Mouse (Mus musculus) intestine, postnatal 0 days (tissue): ENCODE measurements around the gene Gm39115. TPM values are rescaled to one million over a fixed set of nuclear protein-coding genes. Genes with fewer than 3 reads are reported as not detected.
"Not testable (repeated sequence)": the region's sequence is repeated elsewhere in the genome, so short reads cannot be mapped to it uniquely, and the experiment has no call there.

Source experiments
- ATAC-seq: fragments of 200-750 bp; cut with Nextera tagmentation; 2 replicates; pipeline ENCODE4 v1.8.0; 2017; ENCODE audit warnings: mild to moderate bottlenecking, moderate TSS enrichment, moderate library complexity
- H3K27ac ChIP-seq: fragments of 300-500 bp; sonication (generic); 2 replicates; pipeline ENCODE4 v1.5.1; 2014; ENCODE audit warnings: mild to moderate bottlenecking, low read depth, low read length, moderate library complexity
- H3K27me3 ChIP-seq: fragments of 300-500 bp; sonication (generic); replicated peaks from 2 replicates; pipeline ENCODE4 v1.6.1; 2014; ENCODE audit warnings: low read length, mixed read lengths; ENCODE audit not compliant: control insufficient read depth, insufficient read depth
- H3K36me3 ChIP-seq: fragments of 300-500 bp; sonication (generic); 2 replicates; pipeline ENCODE4 v1.6.1; 2014; ENCODE audit warnings: mild to moderate bottlenecking, moderate library complexity; ENCODE audit not compliant: control insufficient read depth, insufficient read depth
- H3K4me1 ChIP-seq: fragments of 300-500 bp; sonication (generic); replicated peaks from 2 replicates; pipeline ENCODE4 v1.6.1; 2014; ENCODE audit warnings: antibody characterized with exemption, low read length, mixed read lengths; ENCODE audit not compliant: control insufficient read depth, insufficient read depth
- H3K4me2 ChIP-seq: fragments of 300-500 bp; sonication (generic); replicated peaks from 2 replicates; pipeline ENCODE4 v1.6.1; 2014; ENCODE audit warnings: low read depth, mild to moderate bottlenecking, moderate library complexity
- H3K4me3 ChIP-seq: fragments of 300-500 bp; sonication (generic); 2 replicates; pipeline ENCODE4 v1.5.1; 2014; ENCODE audit warnings: low read depth, low read length
- H3K9ac ChIP-seq: fragments of 300-500 bp; sonication (generic); 2 replicates; pipeline ENCODE4 v1.6.1; 2014; ENCODE audit warnings: mild to moderate bottlenecking, low read depth, low read length
- H3K9me3 ChIP-seq: fragments of 300-500 bp; sonication (generic); 2 replicates; pipeline ENCODE4 v1.6.1; 2016; ENCODE audit warnings: mixed run types; ENCODE audit not compliant: control insufficient read depth
- CTCF ChIP-seq: sonication (generic); IDR thresholded peaks from 2 replicates; pipeline ENCODE4 v1.5.1; 2016; ENCODE audit warnings: low read depth, mild to moderate bottlenecking, control low read depth, antibody characterized with exemption, moderate library complexity
- WGBS: fragments of 180-500 bp; shearing (Covaris S2); extraction: QIAGEN DNeasy Blood & Tissue Kit; methylation state at CpG from one replicate; pipeline ENCODE4 v1.1.7; 2014; 5-methylcytosine and 5-hydroxymethylcytosine counted together
- polyA plus RNA-seq: library from polyadenylated mRNA; unstranded; fragments of >200 nt; fragmentation: Nextera tagmentation; extraction: Ambion mirVana; gene quantifications from 2 replicates; pipeline ENCODE4 v1.2.1, GENCODE M21; 2015

The Gm39115 gene
- polyA plus RNA-seq, 1 experiment from 2014 or later = not detected

GRCm38 (mm10) chr7:142155308-142155707 is 19.5 kb upstream of the Gm39115 start:
- no peak for TF ChIP-seq CTCF
- Histone ChIP-seq H3K4me1 (no peaks in the 10 kb centered on the region), H3K27me3 (no peaks in the 10 kb centered on the region), H3K9me3 (no peaks in the 10 kb centered on the region), H3K9ac (no peak overlapping the region), H3K27ac (no peak overlapping the region), H3K4me3 (no peak overlapping the region), H3K36me3 (no peaks in the 10 kb centered on the region), H3K4me2 (no peak overlapping the region)
- no peak for ATAC-seq
- 21% methylated on average over 1 of the region's 1 CpGs for WGBS

DNA sequence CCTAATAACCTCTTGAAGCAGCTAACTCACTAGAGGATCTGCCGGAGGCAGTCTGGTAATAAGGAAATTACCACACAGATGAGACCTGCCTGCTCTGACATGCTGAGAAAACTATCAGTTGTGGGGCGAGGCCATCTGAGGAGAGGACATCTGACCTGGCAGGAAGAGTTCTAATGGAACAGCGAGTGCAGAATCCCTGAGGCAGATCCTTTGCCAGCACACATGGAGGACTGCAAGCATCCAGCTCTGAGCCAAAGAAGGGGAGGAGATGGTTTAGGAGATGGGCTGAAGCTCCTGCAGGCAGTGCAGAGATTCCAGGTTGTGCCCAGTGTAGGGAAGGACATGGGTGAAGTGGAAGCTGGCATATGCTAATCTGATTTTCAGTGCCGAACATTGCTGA is 16.4 kb upstream of the Gm39115 start:
- Histone ChIP-seq H3K9ac (no peak overlapping the region), H3K9me3 (no peaks in the 10 kb centered on the region), H3K4me3 (no peak overlapping the region), H3K27me3 (no peaks in the 10 kb centered on the region), H3K4me1 (no peaks in the 10 kb centered on the region), H3K27ac (no peak overlapping the region), H3K36me3 (no peaks in the 10 kb centered on the region), H3K4me2 (no peak overlapping the region)
- no peak for ATAC-seq
- no peak for TF ChIP-seq CTCF
- WGBS = 72% methylated on average over 4 of the region's 4 CpGs

DNA sequence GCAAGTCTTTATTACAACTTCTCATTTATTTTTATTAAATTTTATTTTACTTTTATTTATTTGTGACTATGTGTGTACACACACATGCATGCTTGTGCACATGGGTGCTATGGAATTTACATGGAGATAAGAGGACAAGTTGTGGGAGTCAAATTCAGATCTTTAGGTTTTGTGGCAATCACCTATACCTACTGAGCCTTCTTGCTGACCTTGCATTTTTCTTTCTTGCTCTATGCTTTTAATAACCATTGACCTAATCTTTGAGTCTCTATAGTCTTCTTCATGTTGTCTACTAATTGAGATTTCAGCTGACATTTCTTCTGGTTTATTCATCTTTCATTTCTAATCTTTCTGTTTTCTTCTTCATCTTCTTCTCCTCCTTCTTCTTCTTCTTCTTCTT is 12.8 kb upstream of the Gm39115 start:
- peaks cover 6% of the 10 kb centered on the region; the same call in 1 of the 2 replicates for H3K27me3 ChIP-seq
- no peak overlapping the region for H3K4me2 ChIP-seq
- H3K4me1 ChIP-seq = no peaks in the 10 kb centered on the region
- TF ChIP-seq CTCF = no peak
- no peak overlapping the region for H3K27ac ChIP-seq
- no peak for ATAC-seq
- no peak overlapping the region for H3K4me3 ChIP-seq
- no peaks in the 10 kb centered on the region for H3K9me3 ChIP-seq
- no peaks in the 10 kb centered on the region for H3K36me3 ChIP-seq
- no peak overlapping the region for H3K9ac ChIP-seq

DNA sequence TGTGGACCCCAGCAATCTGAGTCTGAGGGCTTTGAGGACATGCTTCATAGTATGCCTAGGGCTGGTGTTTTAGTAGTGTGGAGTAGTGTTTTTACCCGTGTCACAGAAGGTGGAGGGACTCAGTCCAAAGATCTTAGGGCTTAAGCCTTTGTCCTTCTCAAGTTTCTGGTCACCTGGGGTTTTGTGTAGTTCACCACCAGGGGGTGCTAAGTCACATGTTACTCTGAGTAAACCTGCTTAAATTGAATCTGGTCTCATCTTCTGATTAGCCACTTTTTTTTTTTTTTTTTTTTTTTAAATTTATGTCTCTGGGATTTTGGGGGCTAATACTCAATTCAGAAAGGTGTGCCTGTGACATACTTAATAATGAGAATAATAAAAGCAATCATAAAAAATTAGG is 10.2 kb upstream of the Gm39115 start:
- no peak overlapping the region for H3K4me3 ChIP-seq
- ATAC-seq = no peak
- no peaks in the 10 kb centered on the region for H3K9me3 ChIP-seq
- TF ChIP-seq CTCF = peak; percentile 74
- peaks cover 6% of the 10 kb centered on the region; the same call in 1 of the 2 replicates for H3K27me3 ChIP-seq
- no peak overlapping the region for H3K27ac ChIP-seq
- no peak overlapping the region for H3K9ac ChIP-seq
- 0% methylated on average over 1 of the region's 1 CpGs for WGBS
- no peaks in the 10 kb centered on the region for H3K36me3 ChIP-seq
- no peak overlapping the region for H3K4me2 ChIP-seq
- no peaks in the 10 kb centered on the region for H3K4me1 ChIP-seq

GRCm38 (mm10) chr7:142145413-142145940 is 9.6 kb upstream of the Gm39115 start:
- H3K27me3 ChIP-seq = peaks cover 6% of the 10 kb centered on the region; the same call in 1 of the 2 replicates
- no peaks in the 10 kb centered on the region for H3K9me3 ChIP-seq
- H3K4me3 ChIP-seq = no peak overlapping the region
- H3K27ac ChIP-seq = no peak overlapping the region
- H3K4me2 ChIP-seq = no peak overlapping the region
- peak; percentile 65 for TF ChIP-seq CTCF
- H3K36me3 ChIP-seq = no peaks in the 10 kb centered on the region
- no peak overlapping the region for H3K9ac ChIP-seq
- ATAC-seq = no peak
- 34% methylated on average over 4 of the region's 4 CpGs for WGBS
- no peaks in the 10 kb centered on the region for H3K4me1 ChIP-seq

DNA sequence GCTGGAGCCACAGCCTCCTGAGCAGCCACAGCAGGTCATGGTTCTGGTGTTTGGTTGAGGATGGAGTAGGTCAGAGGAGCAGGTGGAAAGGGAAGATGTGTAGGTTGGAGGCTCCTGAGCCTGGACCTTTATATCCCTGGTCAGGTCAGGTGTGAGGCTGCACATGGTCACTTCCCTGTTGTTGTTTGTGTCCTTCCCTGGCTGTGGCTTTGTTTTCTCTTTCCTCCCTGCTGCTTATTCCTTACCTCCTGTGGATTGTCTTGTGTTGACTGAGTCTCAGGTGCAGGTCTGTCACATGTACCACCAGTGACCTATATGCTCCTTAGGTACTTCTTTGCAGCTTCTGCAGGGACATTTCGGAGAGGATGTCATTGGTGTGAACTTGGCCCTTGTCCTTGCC is 8.7 kb upstream of the Gm39115 start, which contains the start of gene Gm45337:
Gm45337 (minus strand) TSS at position 101 of the 400 bp plus-strand sequence.
- no peak within 1 kb of the TSS for H3K27ac ChIP-seq
- no peak within 1 kb of the TSS for H3K4me2 ChIP-seq
- TF ChIP-seq CTCF = no peak
- peaks cover 6% of the 10 kb centered on the region; the same call in 1 of the 2 replicates for H3K27me3 ChIP-seq
- H3K36me3 ChIP-seq = no peaks in the 10 kb centered on the region
- H3K9ac ChIP-seq = no peak within 1 kb of the TSS
- H3K9me3 ChIP-seq = no peaks in the 10 kb centered on the region
- ATAC-seq = no peak
- no peaks in the 10 kb centered on the region for H3K4me1 ChIP-seq
- H3K4me3 ChIP-seq = no peak within 1 kb of the TSS
- 73% methylated on average over 1 of the region's 1 CpGs for WGBS

DNA sequence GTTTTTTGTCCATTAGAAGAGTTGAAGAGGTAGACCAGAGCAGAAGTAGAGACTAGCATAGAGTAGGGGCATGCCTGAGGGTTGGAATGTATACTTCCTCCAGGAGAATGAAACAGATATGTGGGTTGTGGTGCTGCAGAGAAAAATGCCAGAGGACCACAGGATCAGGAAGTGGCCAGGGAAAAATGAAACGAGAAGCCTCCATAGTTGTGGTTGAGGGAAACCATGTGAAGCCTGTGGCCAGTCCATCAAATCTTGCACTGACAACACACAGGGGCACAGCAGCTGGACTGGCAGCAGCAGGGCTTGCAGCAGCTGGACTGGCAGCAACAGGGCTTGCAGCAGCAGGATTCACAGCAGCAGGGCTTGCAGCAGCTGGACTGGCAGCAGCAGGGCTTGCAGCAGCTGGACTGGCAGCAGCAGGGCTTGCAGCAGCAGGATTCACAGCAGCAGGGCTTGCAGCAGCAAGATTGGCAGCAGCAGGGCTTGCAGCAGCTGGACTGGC is 7.7 kb upstream of the Gm39115 start:
- not testable (repeated sequence) for H3K27ac ChIP-seq, H3K4me2 ChIP-seq, H3K4me3 ChIP-seq, H3K9ac ChIP-seq, H3K36me3 ChIP-seq, H3K9me3 ChIP-seq, H3K27me3 ChIP-seq, H3K4me1 ChIP-seq, ATAC-seq
- WGBS = 28% methylated on average over 1 of the region's 1 CpGs
